Mouse (Mus musculus) hindbrain, postnatal 0 days (tissue): ENCODE measurements around the gene Vwa7. TPM values are rescaled to one million over a fixed set of nuclear protein-coding genes. Genes with fewer than 3 reads are reported as not detected.
A peak's percentile ranks its signal among the peaks of the same experiment; 100 is the strongest.

ENCODE experiments used
- ATAC-seq: fragments of 200-750 bp; cut with Nextera tagmentation; 2 replicates; pipeline ENCODE4 v1.8.0; 2017; ENCODE audit warnings: mild to moderate bottlenecking, moderate TSS enrichment, moderate library complexity
- DNase-seq: peaks from one replicate; pipeline ENCODE4 v3.0.0-alpha.2; 2015; ENCODE audit warnings: low spot score
- H3K27ac ChIP-seq: fragments of 300-500 bp; sonication (generic); 2 replicates; pipeline ENCODE4 v1.5.1; 2014; ENCODE audit warnings: mild to moderate bottlenecking
- H3K27me3 ChIP-seq: fragments of 300-500 bp; sonication (generic); 2 replicates; pipeline ENCODE4 v1.6.1; 2014; ENCODE audit warnings: low read length, mixed read lengths; ENCODE audit not compliant: insufficient read depth
- H3K36me3 ChIP-seq: fragments of 300-500 bp; sonication (generic); 2 replicates; pipeline ENCODE4 v1.6.1; 2014; ENCODE audit warnings: low read length, mixed read lengths; ENCODE audit not compliant: insufficient read depth
- H3K4me1 ChIP-seq: fragments of 300-500 bp; sonication (generic); 2 replicates; pipeline ENCODE4 v1.6.1; 2014; ENCODE audit warnings: antibody characterized with exemption, low read length, mixed read lengths; ENCODE audit not compliant: insufficient read depth
- H3K4me2 ChIP-seq: fragments of 300-500 bp; sonication (generic); 2 replicates; pipeline ENCODE4 v1.6.1; 2014; ENCODE audit warnings: low read depth, mild to moderate bottlenecking, low read length, moderate library complexity, mixed read lengths
- H3K4me3 ChIP-seq: fragments of 300-500 bp; sonication (generic); 2 replicates; pipeline ENCODE4 v1.5.1; 2014; ENCODE audit warnings: low read length
- H3K9ac ChIP-seq: fragments of 300-500 bp; sonication (generic); replicated peaks from 2 replicates; pipeline ENCODE4 v1.6.1; 2014; ENCODE audit warnings: mild to moderate bottlenecking, low read length, moderate library complexity, mixed read lengths
- H3K9me3 ChIP-seq: fragments of 300-500 bp; sonication (generic); 2 replicates; pipeline ENCODE4 v1.6.1; 2016; ENCODE audit warnings: low read length, mixed read lengths
- CTCF ChIP-seq: IDR thresholded peaks from 2 replicates; pipeline ENCODE4 v1.5.1; 2016; ENCODE audit warnings: antibody characterized with exemption, control low read depth, low read depth
- WGBS: fragments of 180-500 bp; shearing (Covaris S2); extraction: QIAGEN DNeasy Blood & Tissue Kit; methylation state at CpG from one replicate; pipeline ENCODE4 v1.1.7; 2014; 5-methylcytosine and 5-hydroxymethylcytosine counted together
- polyA plus RNA-seq: library from polyadenylated mRNA; unstranded; fragments of >200 nt; fragmentation: Nextera tagmentation; extraction: Ambion mirVana; gene quantifications from 2 replicates; pipeline ENCODE4 v1.2.1, GENCODE M21; 2015
- total RNA-seq: library from RNA; depleted of rRNA; stranded (reverse); fragments of >200 nt; gene quantifications from 2 replicates; pipeline ENCODE4 v1.2.3, GENCODE M21; 2014

Gene Vwa7
- total and polyA plus RNA-seq, 2 experiments from 2014 or later = 0.11 to 0.68 TPM

DNA sequence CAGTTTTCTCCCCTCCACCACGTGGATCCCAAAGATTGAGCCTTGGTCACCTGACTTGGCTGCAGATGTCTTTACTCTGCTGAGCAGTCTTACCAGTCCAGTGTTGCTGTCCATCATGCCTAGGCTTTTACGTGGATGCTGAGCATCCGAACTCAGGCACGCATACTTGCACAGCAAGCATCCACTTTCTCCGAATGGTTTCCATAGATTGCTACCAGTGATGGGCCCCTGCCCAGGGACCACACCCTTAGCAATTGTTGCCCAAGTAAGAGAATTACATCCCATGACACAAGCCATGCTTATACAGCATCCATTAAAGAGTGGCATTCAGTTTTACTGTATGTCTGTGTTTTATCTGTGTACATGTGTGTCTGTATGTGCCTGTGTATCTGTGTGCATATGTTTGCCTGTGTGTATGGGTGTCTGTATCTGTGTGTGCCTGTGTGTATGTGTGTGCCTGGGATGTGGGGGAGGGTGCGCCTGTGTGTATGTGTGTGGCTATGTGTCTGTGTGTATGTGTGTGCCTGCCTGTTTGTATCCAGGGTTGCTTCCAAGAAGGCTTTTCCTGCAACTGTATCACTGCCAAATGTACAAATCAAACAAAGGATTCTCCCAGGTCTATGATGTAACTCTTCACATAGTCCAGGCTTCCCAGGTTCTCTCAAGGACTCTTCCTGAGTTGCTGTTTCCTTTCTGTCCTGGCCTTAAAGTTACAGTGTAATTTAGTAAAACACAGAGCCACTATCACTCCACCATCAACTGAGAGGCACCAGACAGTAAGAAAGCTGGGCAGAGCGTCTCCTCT is 39.5 kb downstream of the Vwa7 start:
- no peaks in the 10 kb centered on the region; the same call in 1 of the 2 replicates for H3K36me3 ChIP-seq
- H3K27ac ChIP-seq = no peak overlapping the region
- no peaks in the 10 kb centered on the region for H3K27me3 ChIP-seq
- no peak for TF ChIP-seq CTCF
- no peak for DNase-seq
- WGBS = 89% methylated on average over 7 of the region's 7 CpGs
- peaks cover 6% of the 10 kb centered on the region; the same call in 1 of the 2 replicates for H3K4me1 ChIP-seq
- no peak for ATAC-seq
- H3K9me3 ChIP-seq = no peaks in the 10 kb centered on the region
- no peak overlapping the region for H3K4me2 ChIP-seq
- H3K4me3 ChIP-seq = no peak overlapping the region
- H3K9ac ChIP-seq = no peak overlapping the region

DNA sequence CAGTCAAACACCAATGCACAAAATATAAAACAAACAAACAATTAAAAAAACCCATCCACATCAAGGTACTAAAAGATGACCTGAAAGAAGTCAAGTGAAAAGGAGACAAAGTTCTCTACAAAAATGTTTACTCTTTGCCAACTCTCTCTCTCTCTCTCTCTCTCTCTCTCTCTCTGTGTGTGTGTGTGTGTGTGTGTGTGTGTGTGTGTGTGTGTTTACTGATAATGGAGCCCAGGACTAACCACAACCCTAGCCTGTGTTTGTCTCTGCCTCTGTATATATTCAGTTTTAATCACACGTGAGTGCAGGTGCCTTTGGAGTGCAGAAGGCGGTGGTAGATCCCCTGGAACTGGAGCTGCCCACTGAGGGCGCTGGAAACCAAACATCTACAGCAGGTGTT is 40.7 kb downstream of the Vwa7 start:
- Histone ChIP-seq H3K9me3 (no peaks in the 10 kb centered on the region), H3K27ac (no peak overlapping the region), H3K9ac (no peak overlapping the region), H3K4me1 (peaks cover 6% of the 10 kb centered on the region; the same call in 1 of the 2 replicates), H3K4me3 (no peak overlapping the region), H3K27me3 (no peaks in the 10 kb centered on the region), H3K4me2 (no peak overlapping the region), H3K36me3 (no peaks in the 10 kb centered on the region; the same call in 1 of the 2 replicates)
- ATAC-seq = no peak
- DNase-seq = no peak
- TF ChIP-seq CTCF = no peak
- 79% methylated on average over 3 of the region's 3 CpGs for WGBS

- Histone ChIP-seq H3K9me3 (no peaks in the 10 kb centered on the region), H3K36me3 (no peaks in the 10 kb centered on the region; the same call in 1 of the 2 replicates), H3K4me3 (peak overlapping the region; percentile 84), H3K27ac (peak overlapping the region; percentile 88; the same call in 1 of the 2 replicates), H3K27me3 (no peaks in the 10 kb centered on the region), H3K9ac (peak overlapping the region; percentile 62; the same call in 1 of the 2 replicates), H3K4me1 (peaks cover 6% of the 10 kb centered on the region; the same call in 1 of the 2 replicates), H3K4me2 (peak overlapping the region; percentile 96)
- 64% methylated on average over 9 of the region's 9 CpGs for WGBS
- no peak for ATAC-seq
- TF ChIP-seq CTCF = no peak
- DNase-seq = no peak
These were observed 41.9 kb downstream of the Vwa7 start for GRCm38 (mm10) chr17:35058316-35058715.

DNA sequence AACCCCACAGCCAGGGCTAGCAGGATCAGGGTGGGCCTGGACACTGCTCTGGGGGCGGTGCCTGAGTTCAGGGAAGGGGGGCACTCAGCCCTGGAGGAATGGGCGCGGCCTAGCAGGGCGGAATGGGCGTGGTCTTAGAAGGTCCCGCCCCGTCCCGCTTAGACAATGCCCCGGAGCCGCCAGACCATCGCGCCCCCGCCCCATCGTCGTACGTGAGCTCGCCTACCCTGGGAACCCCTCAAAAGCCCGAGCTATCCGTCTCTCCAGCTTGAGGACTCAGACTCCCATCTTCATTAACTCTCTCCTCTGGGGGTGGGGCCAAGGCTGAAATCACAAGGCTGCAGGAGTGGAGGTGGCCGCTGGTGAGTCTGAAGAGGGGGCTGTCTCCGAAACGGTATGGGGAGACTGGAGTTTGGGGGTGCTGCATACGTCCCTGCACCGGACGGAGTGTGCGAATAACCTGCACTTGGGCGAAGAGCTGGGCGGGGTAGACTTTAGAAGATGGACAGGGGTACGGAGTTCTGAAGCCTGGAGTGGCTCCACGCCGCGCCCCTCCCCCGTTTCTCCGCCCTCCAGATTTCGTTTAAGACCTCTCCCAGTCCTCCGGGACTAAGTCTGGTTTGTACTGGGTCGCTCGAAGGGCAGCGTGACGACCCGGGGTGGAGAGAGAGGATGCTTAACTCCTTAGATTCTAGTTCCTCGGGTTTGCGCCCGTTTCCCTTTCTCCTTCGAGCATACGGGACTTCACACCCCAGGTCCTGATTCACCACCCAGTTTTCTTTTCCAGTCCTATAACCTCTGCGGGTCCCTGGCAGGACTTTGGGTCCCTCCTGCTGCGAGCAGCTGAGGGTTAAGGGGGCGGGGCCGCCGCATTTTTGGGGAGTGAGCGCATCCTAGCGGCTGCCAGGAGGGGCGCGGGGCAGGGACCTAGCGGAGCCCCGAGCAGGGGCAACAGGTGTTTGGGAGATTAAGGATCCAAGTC is 42.8 kb downstream of the Vwa7 start, which contains the start of gene Ddah2:
TSS of gene Ddah2 (plus strand) at position 125 of the 982 bp plus-strand sequence.
- TF ChIP-seq CTCF = peak; percentile 83
- peak within 1 kb of the TSS; percentile 84 for H3K4me3 ChIP-seq
- peak within 1 kb of the TSS; percentile 96 for H3K4me2 ChIP-seq
- H3K4me1 ChIP-seq = peaks cover 6% of the 10 kb centered on the region; the same call in 1 of the 2 replicates
- no peaks in the 10 kb centered on the region for H3K27me3 ChIP-seq
- H3K36me3 ChIP-seq = no peaks in the 10 kb centered on the region; the same call in 1 of the 2 replicates
- no peaks in the 10 kb centered on the region for H3K9me3 ChIP-seq
- peak within 1 kb of the TSS; percentile 88 for H3K27ac ChIP-seq
- under 1% methylated on average over 55 of the region's 57 CpGs for whole genome bisulfite sequencing
- H3K9ac ChIP-seq = peak within 1 kb of the TSS; percentile 62
- peak; percentile 95 for DNase-seq
- ATAC-seq = peak; percentile 93

GRCm38 (mm10) chr17:35060071-35060470 is 43.7 kb downstream of the Vwa7 start:
- H3K9me3 ChIP-seq = no peaks in the 10 kb centered on the region
- WGBS = 19% methylated on average over 14 of the region's 14 CpGs
- no peaks in the 10 kb centered on the region; the same call in 1 of the 2 replicates for H3K36me3 ChIP-seq
- no peak for ATAC-seq
- H3K4me1 ChIP-seq = peaks cover 8% of the 10 kb centered on the region; the same call in 1 of the 2 replicates
- peak overlapping the region; percentile 88; the same call in 1 of the 2 replicates for H3K27ac ChIP-seq
- H3K4me3 ChIP-seq = peak overlapping the region; percentile 84
- no peak for DNase-seq
- TF ChIP-seq CTCF = no peak
- peaks cover 6% of the 10 kb centered on the region; the same call in 1 of the 2 replicates for H3K27me3 ChIP-seq
- peak overlapping the region; percentile 96 for H3K4me2 ChIP-seq
- peak overlapping the region; percentile 62 for H3K9ac ChIP-seq

DNA sequence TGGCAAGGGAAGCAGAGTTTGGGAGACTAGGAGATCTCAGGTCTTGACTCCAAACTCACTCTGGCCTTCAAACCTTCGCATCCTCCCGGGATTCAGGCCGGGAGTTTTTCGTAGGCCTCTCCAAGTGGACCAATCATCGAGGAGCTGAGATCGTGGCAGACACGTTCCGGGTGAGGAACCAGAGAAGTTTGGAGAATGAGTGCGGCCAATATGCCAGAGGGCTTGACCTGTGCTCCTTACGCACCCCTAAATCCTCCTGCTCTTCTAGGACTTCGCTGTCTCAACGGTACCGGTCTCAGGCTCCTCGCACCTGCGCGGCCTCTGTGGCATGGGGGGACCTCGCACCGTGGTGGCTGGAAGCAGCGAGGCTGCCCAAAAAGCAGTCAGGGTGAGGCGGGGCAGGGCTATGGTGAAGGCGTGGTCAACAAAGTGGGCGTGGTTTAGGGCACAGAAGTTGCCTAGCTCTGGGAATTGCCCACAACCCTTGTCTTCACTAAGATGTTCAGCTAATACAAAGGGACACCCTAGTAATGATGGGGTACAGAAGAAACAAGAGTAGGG is 44.4 kb downstream of the Vwa7 start:
- Histone ChIP-seq H3K36me3 (no peaks in the 10 kb centered on the region; the same call in 1 of the 2 replicates), H3K4me3 (peak overlapping the region; percentile 84), H3K27me3 (peaks cover 12% of the 10 kb centered on the region), H3K27ac (no peak overlapping the region), H3K9me3 (no peaks in the 10 kb centered on the region), H3K9ac (peak overlapping the region; percentile 62; the same call in 1 of the 2 replicates), H3K4me1 (peaks cover 12% of the 10 kb centered on the region; the same call in 1 of the 2 replicates), H3K4me2 (peak overlapping the region; percentile 96)
- no peak for TF ChIP-seq CTCF
- 56% methylated on average over 22 of the region's 22 CpGs for WGBS
- DNase-seq = no peak
- no peak for ATAC-seq
